Comparison of ENCODE assay signal across 8 mouse cellular contexts in genomic region chr11:70212423-70212822, GRCm38 (mm10). TPM values are rescaled to one million over a fixed set of nuclear protein-coding genes. Genes with fewer than 3 reads are reported as not detected.
DNase-seq lines count a peak whose midpoint lies in the region; ATAC-seq lines count a peak whose summit lies in the region.

TSS of gene Slc16a11 (plus strand) at chr11:70212752.

- H3K9me3 ChIP-seq in embryonic facial prominence, embryonic 14.5 days (ENCODE audit: control insufficient read depth, low read length), result no peaks in the 10 kb centered on the region
- no peaks in the 10 kb centered on the region for H3K9me3 ChIP-seq in midbrain, embryonic 14.5 days (ENCODE audit: control insufficient read depth, low read length)

- 54% methylated on average over 6 of the region's 6 CpGs for WGBS in embryonic facial prominence, embryonic 14.5 days
- 67% methylated on average over 6 of the region's 6 CpGs for WGBS in midbrain, embryonic 14.5 days

- H3K27me3 ChIP-seq in embryonic facial prominence, embryonic 14.5 days (replicated peaks; ENCODE audit: control insufficient read depth, insufficient read depth, low read length), result peaks cover 50% of the 10 kb centered on the region
- H3K27me3 ChIP-seq in midbrain, embryonic 14.5 days (ENCODE audit: control insufficient read depth, insufficient read depth, low read length), result peaks cover 49% of the 10 kb centered on the region

- no peak for ATAC-seq in embryonic facial prominence, embryonic 14.5 days (ENCODE audit: low read depth)
- ATAC-seq in midbrain, embryonic 14.5 days (ENCODE audit: low FRiP score, low TSS enrichment), result no peak

- H3K4me1 ChIP-seq in embryonic facial prominence, embryonic 14.5 days (ENCODE audit: control insufficient read depth, insufficient read depth, low read length), result peaks cover 16% of the 10 kb centered on the region
- H3K4me1 ChIP-seq in midbrain, embryonic 14.5 days (ENCODE audit: control insufficient read depth, insufficient read depth, low read length), result peaks cover 17% of the 10 kb centered on the region; the same call in 1 of the 2 replicates

- peak within 1 kb of the TSS; percentile 59; the same call in 1 of the 2 replicates for H3K9ac ChIP-seq in embryonic facial prominence, embryonic 14.5 days (ENCODE audit: low read depth, low read length)
- H3K9ac ChIP-seq in midbrain, embryonic 14.5 days (replicated peaks; ENCODE audit: low read length), result peak within 1 kb of the TSS; percentile 46; the same call in 1 of the 2 replicates

- DNase-seq in layer of hippocampus, adult 18-20 months (ENCODE audit: low spot score in 2 of 2), result no peak
- no peak for DNase-seq in layer of hippocampus, adult 9-11 months
- DNase-seq in embryonic facial prominence, embryonic 14.5 days (ENCODE audit: low spot score), result no peak
- DNase-seq in kidney, postnatal 4 days, result peak; percentile 35 to 43
- DNase-seq in midbrain, embryonic 14.5 days, result no peak
- DNase-seq in retina, postnatal 1 day, result no peak
- DNase-seq in thymus, postnatal 36 days, result no peak
- no peak for DNase-seq in urinary bladder, postnatal 10 days (ENCODE audit: low spot score)

- peak within 1 kb of the TSS; percentile 34; the same call in 1 of the 2 replicates for H3K4me3 ChIP-seq in embryonic facial prominence, embryonic 14.5 days (ENCODE audit: low read depth, low read length)
- H3K4me3 ChIP-seq in midbrain, embryonic 14.5 days (replicated peaks; ENCODE audit: low read depth, low read length), result peak within 1 kb of the TSS; percentile 36

- no peak within 1 kb of the TSS for H3K27ac ChIP-seq in embryonic facial prominence, embryonic 14.5 days (replicated peaks; ENCODE audit: low read depth, low read length)
- H3K27ac ChIP-seq in midbrain, embryonic 14.5 days (replicated peaks; ENCODE audit: low read depth, low read length), result no peak within 1 kb of the TSS

- H3K36me3 ChIP-seq in embryonic facial prominence, embryonic 14.5 days (ENCODE audit: control insufficient read depth, insufficient read depth, low read length), result peaks cover 2% of the 10 kb centered on the region; the same call in 1 of the 2 replicates
- peaks cover 9% of the 10 kb centered on the region; the same call in 1 of the 2 replicates for H3K36me3 ChIP-seq in midbrain, embryonic 14.5 days (ENCODE audit: control insufficient read depth, insufficient read depth, low read length)

- peak within 1 kb of the TSS; percentile 68 for H3K4me2 ChIP-seq in embryonic facial prominence, embryonic 14.5 days (ENCODE audit: low read depth, low read length)
- H3K4me2 ChIP-seq in midbrain, embryonic 14.5 days (ENCODE audit: low read length), result peak within 1 kb of the TSS; percentile 62

RNA-seq across cellular contexts. Expression of gene Slc16a11, which starts in this region (rescaled TPM):
- 10 to 100 TPM; 28.6 to 30.6 TPM for total RNA-seq in layer of hippocampus, adult 18-20 months (2021)
- 2.9 and 3.0 TPM in 2 replicates for polyA plus RNA-seq in embryonic facial prominence, embryonic 14.5 days (2014; fragmentation: Nextera tagmentation; extraction: Ambion mirVana)
- 1.5 and 3.2 TPM in 2 replicates for polyA plus RNA-seq in midbrain, embryonic 14.5 days (2014; fragmentation: Nextera tagmentation; extraction: Ambion mirVana)

Comparison
In these comparisons a context has a peak if more than half of its experiments do, and no peak if none do; other contexts are left out.
1. DNase-seq: peak in kidney, postnatal 4 days (2 of 2); none in layer of hippocampus, adult 18-20 months (0 of 2), layer of hippocampus, adult 9-11 months (single experiment), embryonic facial prominence, embryonic 14.5 days (single experiment), midbrain, embryonic 14.5 days (single experiment), retina, postnatal 1 day (single experiment), thymus, postnatal 36 days (0 of 2) and urinary bladder, postnatal 10 days (single experiment).